Mouse (Mus musculus): ENCODE measurements at regions not wholly inside any gene's neighbourhood (a gene's known extent, or its start where the extent isn't known, plus 50 kb on each side); places are given as distances from the start of the nearest gene placed in this dataset.

DNA sequence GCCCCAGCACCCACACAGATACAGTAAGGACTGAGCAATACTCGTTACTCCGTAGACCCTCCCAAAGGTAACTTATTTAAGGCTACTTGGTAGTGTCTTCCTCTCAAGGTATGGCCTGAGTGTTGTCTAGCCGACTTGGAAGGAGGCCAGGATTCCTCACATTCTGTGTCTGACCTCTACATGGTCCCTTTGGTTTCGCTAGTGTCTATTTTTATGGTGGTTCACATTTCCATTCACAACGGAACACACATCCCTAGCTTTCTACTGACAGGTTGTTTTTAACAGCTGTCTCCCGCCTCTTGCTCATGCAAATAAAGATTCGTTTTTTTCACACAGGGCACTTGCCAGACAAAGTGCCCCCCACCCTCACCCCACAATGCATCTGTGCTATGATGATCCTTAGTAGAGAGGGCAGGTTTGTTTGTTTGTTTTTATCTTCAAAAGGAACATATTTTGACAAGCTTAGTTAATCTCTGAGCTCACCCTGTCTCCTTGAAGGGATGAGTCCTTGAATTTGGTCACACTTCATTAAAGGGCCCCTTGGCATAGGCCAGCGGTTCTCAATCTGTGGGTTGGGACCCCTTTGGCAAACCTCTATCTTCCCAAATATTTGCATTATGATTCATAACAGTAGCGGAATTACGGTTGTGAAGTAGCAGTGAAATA lies 52.7 kb downstream of the Phlda1 start:
- WGBS, result 59% methylated on average over 10 of the region's 10 CpGs
- Histone ChIP-seq H3K27me3 (replicated peaks; ENCODE audit: control insufficient read depth, insufficient read depth, low read length) (no peaks in the 10 kb centered on the region), H3K9me3 (ENCODE audit: control insufficient read depth, low read length) (no peaks in the 10 kb centered on the region), H3K4me2 (ENCODE audit: low read length) (no peak overlapping the region), H3K4me1 (ENCODE audit: control insufficient read depth, insufficient read depth, low read depth, low read length) (0 out of 2 replicates have a peak, but pooled peaks cover 2% of the 10 kb centered on the region), H3K4me3 (ENCODE audit: low read length) (no peak overlapping the region), H3K27ac (ENCODE audit: low read depth, low read length) (no peak overlapping the region), H3K36me3 (ENCODE audit: control insufficient read depth, insufficient read depth, low read length) (no peaks in the 10 kb centered on the region), H3K9ac (ENCODE audit: low read depth, low read length) (no peak overlapping the region)
- 0 out of 2 replicates have a peak, but pooled peaks have one; percentile 17 for ATAC-seq

GRCm38 (mm10) chr10:111559341-111560246 lies 53.5 kb downstream of the Phlda1 start:
- H3K9me3 ChIP-seq (ENCODE audit: control insufficient read depth, low read length), result no peaks in the 10 kb centered on the region
- no peak for ATAC-seq
- WGBS, result 50% methylated on average over 17 of the region's 17 CpGs

DNA sequence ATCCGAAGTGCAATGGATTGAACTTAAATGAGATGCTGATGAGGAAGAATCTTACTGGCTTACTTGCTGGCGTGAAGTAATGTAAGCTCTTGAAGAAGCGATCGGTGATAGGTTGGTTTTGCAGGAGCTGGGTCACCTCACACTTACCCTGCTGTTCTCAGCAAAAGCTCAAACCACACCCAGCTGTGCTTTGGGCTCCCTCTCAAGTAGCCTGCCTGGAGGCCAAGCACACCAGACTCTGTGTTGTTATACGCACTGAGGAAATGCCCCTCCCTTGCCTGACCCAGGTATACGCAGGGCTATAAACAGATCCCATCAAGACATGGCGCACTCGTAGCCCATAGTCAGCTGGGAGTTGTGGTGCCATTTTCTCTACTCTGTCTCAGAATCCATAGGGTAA lies 56.5 kb downstream of the Phlda1 start:
- no peak overlapping the region for H3K9ac ChIP-seq (ENCODE audit: low read depth, low read length)
- no peaks in the 10 kb centered on the region for H3K36me3 ChIP-seq (ENCODE audit: control insufficient read depth, insufficient read depth, low read length)
- no peak for ATAC-seq
- H3K27ac ChIP-seq (ENCODE audit: low read depth, low read length), result no peak overlapping the region
- H3K4me3 ChIP-seq (ENCODE audit: low read length), result no peak overlapping the region
- H3K4me2 ChIP-seq (ENCODE audit: low read length), result no peak overlapping the region
- H3K27me3 ChIP-seq (replicated peaks; ENCODE audit: control insufficient read depth, insufficient read depth, low read length), result no peaks in the 10 kb centered on the region
- H3K9me3 ChIP-seq (ENCODE audit: control insufficient read depth, low read length), result no peaks in the 10 kb centered on the region
- H3K4me1 ChIP-seq (ENCODE audit: control insufficient read depth, insufficient read depth, low read depth, low read length), result peaks cover 2% of the 10 kb centered on the region; the same call in 1 of the 2 replicates
- WGBS, result 87% methylated on average over 8 of the region's 8 CpGs

More at GRCm38 (mm10) chr10:111559341-111560246, 53.5 kb downstream of the Phlda1 start:
- Histone ChIP-seq H3K9ac (ENCODE audit: low read depth, low read length) (no peak overlapping the region), H3K4me3 (ENCODE audit: low read length) (no peak overlapping the region), H3K27me3 (replicated peaks; ENCODE audit: control insufficient read depth, insufficient read depth, low read length) (no peaks in the 10 kb centered on the region), H3K36me3 (ENCODE audit: control insufficient read depth, insufficient read depth, low read length) (no peaks in the 10 kb centered on the region), H3K4me1 (ENCODE audit: control insufficient read depth, insufficient read depth, low read depth, low read length) (0 out of 2 replicates have a peak, but pooled peaks cover 2% of the 10 kb centered on the region), H3K4me2 (ENCODE audit: low read length) (no peak overlapping the region), H3K27ac (ENCODE audit: low read depth, low read length) (no peak overlapping the region)

DNA sequence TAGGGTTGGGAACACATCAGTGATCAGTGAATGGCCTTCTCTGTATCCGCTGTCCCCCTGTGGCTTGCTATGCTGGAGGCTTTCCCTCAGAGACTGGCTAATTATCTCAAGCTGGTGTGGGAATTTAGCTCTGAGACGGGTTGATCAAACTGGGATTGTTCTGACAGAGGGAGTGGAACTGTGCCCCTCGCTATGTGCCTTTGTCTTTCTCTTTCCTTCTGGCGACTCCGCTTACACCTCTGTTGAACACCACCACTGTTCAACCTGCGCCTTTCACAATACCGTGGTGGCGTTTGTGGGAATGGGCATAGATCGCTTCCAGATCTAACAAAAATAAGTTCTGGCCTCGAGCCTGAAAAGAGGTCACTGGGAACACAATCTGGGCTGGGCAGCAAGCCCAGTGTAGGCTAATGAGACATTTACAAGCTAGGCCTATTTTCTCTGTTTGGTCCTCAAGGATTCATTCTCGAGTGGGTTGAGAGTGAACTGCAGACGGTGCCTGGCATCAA lies 60.8 kb downstream of the Phlda1 start:
- ATAC-seq, result peak; percentile 88
- Histone ChIP-seq H3K4me1 (ENCODE audit: control insufficient read depth, insufficient read depth, low read depth, low read length) (no peaks in the 10 kb centered on the region; the same call in 1 of the 2 replicates), H3K4me2 (ENCODE audit: low read length) (no peak overlapping the region), H3K27me3 (replicated peaks; ENCODE audit: control insufficient read depth, insufficient read depth, low read length) (no peaks in the 10 kb centered on the region), H3K27ac (ENCODE audit: low read depth, low read length) (peak overlapping the region; percentile 63), H3K36me3 (ENCODE audit: control insufficient read depth, insufficient read depth, low read length) (no peaks in the 10 kb centered on the region), H3K9ac (ENCODE audit: low read depth, low read length) (no peak overlapping the region), H3K4me3 (ENCODE audit: low read length) (no peak overlapping the region), H3K9me3 (ENCODE audit: control insufficient read depth, low read length) (no peaks in the 10 kb centered on the region)
- 32% methylated on average over 12 of the region's 12 CpGs for WGBS

- no peak overlapping the region for H3K27ac ChIP-seq (ENCODE audit: low read depth, low read length)
- no peaks in the 10 kb centered on the region for H3K36me3 ChIP-seq (ENCODE audit: control insufficient read depth, insufficient read depth, low read length)
- H3K9me3 ChIP-seq (ENCODE audit: control insufficient read depth, low read length), result no peaks in the 10 kb centered on the region; the same call in 1 of the 2 replicates
- ATAC-seq, result no peak
- H3K4me1 ChIP-seq (ENCODE audit: control insufficient read depth, insufficient read depth, low read depth, low read length), result no peaks in the 10 kb centered on the region; the same call in 1 of the 2 replicates
- 71% methylated on average over 7 of the region's 7 CpGs for WGBS
- H3K4me2 ChIP-seq (ENCODE audit: low read length), result no peak overlapping the region
- H3K9ac ChIP-seq (ENCODE audit: low read depth, low read length), result no peak overlapping the region
- H3K27me3 ChIP-seq (replicated peaks; ENCODE audit: control insufficient read depth, insufficient read depth, low read length), result no peaks in the 10 kb centered on the region
- no peak overlapping the region for H3K4me3 ChIP-seq (ENCODE audit: low read length)
Measured at GRCm38 (mm10) chr10:111570501-111571258, 64.6 kb downstream of the Phlda1 start.

- 77% methylated on average over 4 of the region's 4 CpGs for WGBS
- ATAC-seq, result no peak
Measured at GRCm38 (mm10) chr10:111574231-111574630, 68.1 kb downstream of the Phlda1 start.

DNA sequence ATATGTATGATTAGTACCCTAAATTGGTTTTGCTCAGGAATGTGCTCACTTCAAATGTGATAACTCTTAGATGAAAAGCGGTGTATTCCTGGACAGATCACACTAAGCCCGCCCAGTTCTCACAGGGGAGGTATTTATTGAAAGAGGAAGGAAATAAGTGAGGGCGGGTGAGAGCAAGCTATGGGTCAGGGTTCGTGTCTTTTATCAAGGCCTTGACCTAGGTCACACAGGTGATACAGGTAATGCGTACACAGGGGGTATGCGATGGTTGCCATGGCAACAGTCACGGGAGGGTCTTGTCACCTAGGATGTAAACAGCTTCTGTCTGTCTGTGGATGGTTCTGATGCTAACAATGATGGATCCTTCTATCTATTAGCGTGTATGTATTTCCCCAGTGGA lies 68.7 kb downstream of the Phlda1 start:
- no peaks in the 10 kb centered on the region for H3K36me3 ChIP-seq (ENCODE audit: control insufficient read depth, insufficient read depth, low read length)
- H3K4me3 ChIP-seq (ENCODE audit: low read length), result no peak overlapping the region
- no peaks in the 10 kb centered on the region; the same call in 1 of the 2 replicates for H3K9me3 ChIP-seq (ENCODE audit: control insufficient read depth, low read length)
- no peak overlapping the region for H3K4me2 ChIP-seq (ENCODE audit: low read length)
- no peaks in the 10 kb centered on the region for H3K27me3 ChIP-seq (replicated peaks; ENCODE audit: control insufficient read depth, insufficient read depth, low read length)
- no peak overlapping the region for H3K27ac ChIP-seq (ENCODE audit: low read depth, low read length)
- H3K4me1 ChIP-seq (ENCODE audit: control insufficient read depth, insufficient read depth, low read depth, low read length), result no peaks in the 10 kb centered on the region
- ATAC-seq, result no peak
- H3K9ac ChIP-seq (ENCODE audit: low read depth, low read length), result no peak overlapping the region
- 90% methylated on average over 8 of the region's 8 CpGs for WGBS

More at GRCm38 (mm10) chr10:111574231-111574630, 68.1 kb downstream of the Phlda1 start:
- no peak overlapping the region for H3K4me2 ChIP-seq (ENCODE audit: low read length)
- H3K4me1 ChIP-seq (ENCODE audit: control insufficient read depth, insufficient read depth, low read depth, low read length), result no peaks in the 10 kb centered on the region
- no peak overlapping the region for H3K27ac ChIP-seq (ENCODE audit: low read depth, low read length)
- no peaks in the 10 kb centered on the region for H3K27me3 ChIP-seq (replicated peaks; ENCODE audit: control insufficient read depth, insufficient read depth, low read length)
- H3K9ac ChIP-seq (ENCODE audit: low read depth, low read length), result no peak overlapping the region
- no peak overlapping the region for H3K4me3 ChIP-seq (ENCODE audit: low read length)
- H3K36me3 ChIP-seq (ENCODE audit: control insufficient read depth, insufficient read depth, low read length), result no peaks in the 10 kb centered on the region
- H3K9me3 ChIP-seq (ENCODE audit: control insufficient read depth, low read length), result no peaks in the 10 kb centered on the region; the same call in 1 of the 2 replicates

- Histone ChIP-seq H3K27me3 (replicated peaks; ENCODE audit: control insufficient read depth, insufficient read depth, low read length) (no peaks in the 10 kb centered on the region), H3K4me2 (ENCODE audit: low read length) (no peak overlapping the region), H3K27ac (ENCODE audit: low read depth, low read length) (no peak overlapping the region), H3K4me1 (ENCODE audit: control insufficient read depth, insufficient read depth, low read depth, low read length) (no peaks in the 10 kb centered on the region), H3K36me3 (ENCODE audit: control insufficient read depth, insufficient read depth, low read length) (no peaks in the 10 kb centered on the region), H3K9me3 (ENCODE audit: control insufficient read depth, low read length) (no peaks in the 10 kb centered on the region; the same call in 1 of the 2 replicates), H3K9ac (ENCODE audit: low read depth, low read length) (no peak overlapping the region), H3K4me3 (ENCODE audit: low read length) (no peak overlapping the region)
- WGBS, result 78% methylated on average over 5 of the region's 5 CpGs
- no peak for ATAC-seq
Measured at GRCm38 (mm10) chr10:111575256-111575655, 69.2 kb downstream of the Phlda1 start.

Measured in hindbrain, embryonic 16.5 days (tissue).